Mouse (Mus musculus): ENCODE results near the gene Krt36. TPM values are rescaled to one million over a fixed set of nuclear protein-coding genes. Genes with fewer than 3 reads are reported as not detected.

Gene Krt36
- polyA plus RNA-seq, 1 experiment from 2014 or later = not detected

- Histone ChIP-seq H3K27ac (no peak overlapping the region), H3K4me1 (replicated peaks) (no peaks in the 10 kb centered on the region), H3K9ac (replicated peaks) (no peak overlapping the region), H3K4me2 (replicated peaks) (no peak overlapping the region), H3K9me3 (no peaks in the 10 kb centered on the region), H3K4me3 (replicated peaks) (no peak overlapping the region), H3K36me3 (no peaks in the 10 kb centered on the region), H3K27me3 (no peaks in the 10 kb centered on the region)
- 84% methylated on average over 7 of the region's 7 CpGs for WGBS
- no peak for ATAC-seq
These were observed 19.5 kb upstream of the Krt36 start for GRCm38 (mm10) chr11:100124901-100125300.

- Histone ChIP-seq H3K27me3 (no peaks in the 10 kb centered on the region), H3K36me3 (no peaks in the 10 kb centered on the region), H3K9me3 (no peaks in the 10 kb centered on the region), H3K4me2 (replicated peaks) (no peak within 1 kb of the TSS), H3K9ac (replicated peaks) (no peak within 1 kb of the TSS), H3K27ac (no peak within 1 kb of the TSS), H3K4me1 (replicated peaks) (no peaks in the 10 kb centered on the region), H3K4me3 (replicated peaks) (no peak within 1 kb of the TSS)
- ATAC-seq = no peak
- 78% methylated on average over 3 of the region's 3 CpGs for WGBS
These were observed 16.0 kb upstream of the Krt36 start, which contains the start of gene Krt13 for GRCm38 (mm10) chr11:100121466-100121865. Gene Krt13 (minus strand): TSS chr11:100121566.

GRCm38 (mm10) chr11:100120331-100120730, 14.9 kb upstream of the Krt36 start:
- Histone ChIP-seq H3K36me3 (no peaks in the 10 kb centered on the region), H3K9ac (replicated peaks) (no peak overlapping the region), H3K27me3 (no peaks in the 10 kb centered on the region), H3K27ac (no peak overlapping the region), H3K4me2 (replicated peaks) (no peak overlapping the region), H3K4me3 (replicated peaks) (no peak overlapping the region), H3K9me3 (no peaks in the 10 kb centered on the region), H3K4me1 (replicated peaks) (no peaks in the 10 kb centered on the region)
- 93% methylated on average over 5 of the region's 5 CpGs for WGBS
- no peak for ATAC-seq

- H3K4me3 ChIP-seq (replicated peaks) = no peak overlapping the region
- 74% methylated on average over 2 of the region's 2 CpGs for WGBS
- H3K9ac ChIP-seq (replicated peaks) = no peak overlapping the region
- no peaks in the 10 kb centered on the region for H3K4me1 ChIP-seq (replicated peaks)
- H3K36me3 ChIP-seq = no peaks in the 10 kb centered on the region
- no peak for ATAC-seq
- no peaks in the 10 kb centered on the region for H3K27me3 ChIP-seq
- H3K27ac ChIP-seq = no peak overlapping the region
- no peaks in the 10 kb centered on the region for H3K9me3 ChIP-seq
- no peak overlapping the region for H3K4me2 ChIP-seq (replicated peaks)
These were observed 8.3 kb upstream of the Krt36 start for GRCm38 (mm10) chr11:100113742-100114029.

- Histone ChIP-seq H3K4me1 (replicated peaks) (no peaks in the 10 kb centered on the region), H3K4me2 (replicated peaks) (no peak overlapping the region), H3K9me3 (no peaks in the 10 kb centered on the region), H3K4me3 (replicated peaks) (no peak overlapping the region), H3K36me3 (no peaks in the 10 kb centered on the region), H3K27me3 (no peaks in the 10 kb centered on the region), H3K27ac (no peak overlapping the region), H3K9ac (replicated peaks) (no peak overlapping the region)
- WGBS = 84% methylated on average over 11 of the region's 11 CpGs
- no peak for ATAC-seq
These were observed 7.7 kb upstream of the Krt36 start for GRCm38 (mm10) chr11:100112935-100113741.

- H3K36me3 ChIP-seq = no peaks in the 10 kb centered on the region
- H3K4me1 ChIP-seq (replicated peaks) = 0 out of 2 replicates have a peak, but pooled peaks cover 8% of the 10 kb centered on the region
- no peak overlapping the region for H3K4me2 ChIP-seq (replicated peaks)
- no peaks in the 10 kb centered on the region for H3K9me3 ChIP-seq
- no peak overlapping the region for H3K4me3 ChIP-seq (replicated peaks)
- no peak overlapping the region for H3K9ac ChIP-seq (replicated peaks)
- WGBS = 68% methylated on average over 15 of the region's 15 CpGs
- no peaks in the 10 kb centered on the region for H3K27me3 ChIP-seq
- H3K27ac ChIP-seq = no peak overlapping the region
- no peak for ATAC-seq
These were observed 2.6 kb downstream of the Krt36 start for GRCm38 (mm10) chr11:100102693-100103429.

- Histone ChIP-seq H3K4me2 (replicated peaks) (no peak overlapping the region), H3K4me3 (replicated peaks) (no peak overlapping the region), H3K27ac (no peak overlapping the region), H3K36me3 (no peaks in the 10 kb centered on the region), H3K4me1 (replicated peaks) (0 out of 2 replicates have a peak, but pooled peaks cover 8% of the 10 kb centered on the region), H3K9me3 (no peaks in the 10 kb centered on the region), H3K27me3 (no peaks in the 10 kb centered on the region), H3K9ac (replicated peaks) (no peak overlapping the region)
- 85% methylated on average over 4 of the region's 4 CpGs for WGBS
- ATAC-seq = no peak
These were observed 5.0 kb downstream of the Krt36 start for GRCm38 (mm10) chr11:100100391-100100790.

- no peaks in the 10 kb centered on the region for H3K9me3 ChIP-seq
- no peak overlapping the region for H3K9ac ChIP-seq (replicated peaks)
- 0 out of 2 replicates have a peak, but pooled peaks cover 6% of the 10 kb centered on the region for H3K4me1 ChIP-seq (replicated peaks)
- no peak overlapping the region for H3K4me2 ChIP-seq (replicated peaks)
- no peak overlapping the region for H3K27ac ChIP-seq
- ATAC-seq = no peak
- no peak overlapping the region for H3K4me3 ChIP-seq (replicated peaks)
- 70% methylated on average over 9 of the region's 9 CpGs for WGBS
- H3K27me3 ChIP-seq = no peaks in the 10 kb centered on the region
- no peaks in the 10 kb centered on the region for H3K36me3 ChIP-seq
These were observed 7.6 kb downstream of the Krt36 start for GRCm38 (mm10) chr11:100097819-100098218.

GRCm38 (mm10) chr11:100096141-100096540, 9.3 kb downstream of the Krt36 start, which contains the start of gene Krt35:
Gene Krt35 (minus strand): TSS chr11:100096241.
- Histone ChIP-seq H3K9ac (replicated peaks) (no peak within 1 kb of the TSS), H3K4me2 (replicated peaks) (no peak within 1 kb of the TSS), H3K36me3 (no peaks in the 10 kb centered on the region), H3K4me3 (replicated peaks) (no peak within 1 kb of the TSS), H3K27ac (no peak within 1 kb of the TSS), H3K4me1 (replicated peaks) (0 out of 2 replicates have a peak, but pooled peaks cover 6% of the 10 kb centered on the region), H3K27me3 (no peaks in the 10 kb centered on the region), H3K9me3 (no peaks in the 10 kb centered on the region)
- 88% methylated on average over 9 of the region's 9 CpGs for WGBS
- ATAC-seq = no peak

- Histone ChIP-seq H3K36me3 (no peaks in the 10 kb centered on the region), H3K4me1 (replicated peaks) (no peaks in the 10 kb centered on the region), H3K9me3 (no peaks in the 10 kb centered on the region), H3K4me2 (replicated peaks) (no peak overlapping the region), H3K4me3 (replicated peaks) (no peak overlapping the region), H3K27me3 (no peaks in the 10 kb centered on the region), H3K9ac (replicated peaks) (no peak overlapping the region), H3K27ac (no peak overlapping the region)
- WGBS = 70% methylated on average over 7 of the region's 7 CpGs
- ATAC-seq = no peak
These were observed 16.9 kb downstream of the Krt36 start for GRCm38 (mm10) chr11:100088378-100089025.

GRCm38 (mm10) chr11:100087861-100088260, 17.6 kb downstream of the Krt36 start, which contains the start of gene Krt32:
Gene Krt32 (minus strand): TSS chr11:100088226.
- 89% methylated on average over 10 of the region's 10 CpGs for WGBS
- no peak for ATAC-seq

GRCm38 (mm10) chr11:100073873-100074272, 31.6 kb downstream of the Krt36 start:
- no peak overlapping the region for H3K4me3 ChIP-seq (replicated peaks)
- no peak for ATAC-seq
- H3K9me3 ChIP-seq = no peaks in the 10 kb centered on the region
- no peaks in the 10 kb centered on the region for H3K4me1 ChIP-seq (replicated peaks)
- no peak overlapping the region for H3K27ac ChIP-seq
- no peak overlapping the region for H3K4me2 ChIP-seq (replicated peaks)
- H3K9ac ChIP-seq (replicated peaks) = no peak overlapping the region
- H3K27me3 ChIP-seq = no peaks in the 10 kb centered on the region
- WGBS = 63% methylated on average over 1 of the region's 1 CpGs
- H3K36me3 ChIP-seq = no peaks in the 10 kb centered on the region

More at GRCm38 (mm10) chr11:100087861-100088260, 17.6 kb downstream of the Krt36 start, which contains the start of gene Krt32:
- Histone ChIP-seq H3K27me3 (no peaks in the 10 kb centered on the region), H3K4me2 (replicated peaks) (no peak within 1 kb of the TSS), H3K4me3 (replicated peaks) (no peak within 1 kb of the TSS), H3K4me1 (replicated peaks) (no peaks in the 10 kb centered on the region), H3K36me3 (no peaks in the 10 kb centered on the region), H3K27ac (no peak within 1 kb of the TSS), H3K9me3 (no peaks in the 10 kb centered on the region), H3K9ac (replicated peaks) (no peak within 1 kb of the TSS)
